Mouse (Mus musculus) forebrain, embryonic 15.5 days (tissue): ENCODE measurements around the gene Atl3. TPM values are rescaled to one million over a fixed set of nuclear protein-coding genes. Genes with fewer than 3 reads are reported as not detected.
A peak's percentile ranks its signal among the peaks of the same experiment; 100 is the strongest.

Experiments
- ATAC-seq: fragments of 200-750 bp; cut with Nextera tagmentation; replicated peaks from 2 replicates; pipeline ENCODE4 v1.8.0; 2017; ENCODE audit warnings: mild to moderate bottlenecking, moderate TSS enrichment, moderate library complexity
- H3K27ac ChIP-seq: fragments of 300-500 bp; sonication (generic); replicated peaks from 2 replicates; pipeline ENCODE4 v1.5.1; 2015; ENCODE audit warnings: mild to moderate bottlenecking, inconsistent platforms
- H3K27me3 ChIP-seq: fragments of 300-500 bp; sonication (generic); 2 replicates; pipeline ENCODE4 v1.6.1; 2015; ENCODE audit warnings: inconsistent platforms
- H3K36me3 ChIP-seq: fragments of 300-500 bp; sonication (generic); 2 replicates; pipeline ENCODE4 v1.6.1; 2015; ENCODE audit warnings: mild to moderate bottlenecking, inconsistent platforms
- H3K4me1 ChIP-seq: fragments of 300-500 bp; sonication (generic); 2 replicates; pipeline ENCODE4 v1.6.1; 2015; ENCODE audit warnings: inconsistent platforms
- H3K4me2 ChIP-seq: fragments of 300-500 bp; sonication (generic); replicated peaks from 2 replicates; pipeline ENCODE4 v1.6.1; 2015; ENCODE audit warnings: mild to moderate bottlenecking, inconsistent platforms
- H3K4me3 ChIP-seq: fragments of 300-500 bp; sonication (generic); 2 replicates; pipeline ENCODE4 v1.5.1; 2015; ENCODE audit warnings: mild to moderate bottlenecking, inconsistent platforms
- H3K9ac ChIP-seq: fragments of 300-500 bp; sonication (generic); replicated peaks from 2 replicates; pipeline ENCODE4 v1.6.1; 2015; ENCODE audit warnings: mild to moderate bottlenecking, inconsistent platforms
- H3K9me3 ChIP-seq: fragments of 300-500 bp; sonication (generic); 2 replicates; pipeline ENCODE4 v1.6.1; 2016; ENCODE audit warnings: inconsistent platforms
- WGBS: fragments of 180-500 bp; shearing (Covaris S2); methylation state at CpG from one replicate; pipeline ENCODE4 v1.1.7; 2015; ENCODE audit warnings: mixed read lengths; 5-methylcytosine and 5-hydroxymethylcytosine counted together
- polyA plus RNA-seq: library from polyadenylated mRNA; unstranded; fragments of >200 nt; fragmentation: Nextera tagmentation; extraction: Ambion mirVana; gene quantifications from 2 replicates; pipeline ENCODE4 v1.2.1, GENCODE M21; 2015

Atl3 gene
- polyA plus RNA-seq: 6.4 and 8.1 TPM in 2 replicates

DNA sequence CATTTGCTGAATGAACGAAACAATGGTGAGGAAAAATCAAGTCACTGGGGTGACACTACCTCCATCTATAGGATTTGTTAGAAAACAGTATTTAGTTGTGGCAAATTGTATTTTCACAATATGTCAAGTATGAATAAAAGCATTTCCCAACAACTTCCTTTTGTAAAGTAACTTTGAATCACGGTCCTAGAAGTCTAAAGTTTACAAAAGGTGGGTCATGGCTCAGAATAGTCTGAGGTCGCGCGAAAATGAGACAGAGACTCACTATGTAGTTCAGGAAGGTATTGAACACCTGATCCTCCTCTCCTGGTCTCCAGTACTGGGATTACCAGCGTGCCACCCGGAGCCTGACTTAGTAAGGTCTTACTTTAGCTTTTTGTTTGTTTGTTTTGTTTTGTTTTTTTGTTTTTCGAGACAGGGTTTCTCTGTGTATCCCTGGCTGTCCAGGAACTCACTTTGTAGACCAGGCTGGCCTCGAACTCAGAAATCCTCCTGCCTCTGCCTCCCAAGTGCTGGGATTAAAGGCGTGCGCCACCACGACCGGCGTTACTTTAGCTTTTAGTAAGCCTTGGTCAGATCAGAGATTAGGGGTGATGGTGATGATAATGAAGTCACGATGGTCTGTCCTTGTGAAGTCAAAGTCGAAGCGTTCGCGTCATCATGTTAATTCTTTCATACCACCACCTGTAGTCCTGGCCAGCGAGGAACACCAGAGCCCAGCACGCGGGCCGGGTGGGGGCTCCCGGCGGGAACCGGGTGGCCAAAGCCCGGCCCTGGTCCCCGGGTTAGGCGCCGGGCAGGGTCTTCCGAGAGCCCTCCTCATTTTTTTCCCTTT, at the start of gene Atl3:
TSS of gene Atl3 (plus strand) at position 689 of the 835 bp plus-strand sequence.
- H3K27ac ChIP-seq: peak within 1 kb of the TSS; percentile 99
- H3K4me3 ChIP-seq: peak within 1 kb of the TSS; percentile 97
- peaks cover 9% of the 10 kb centered on the region for H3K4me1 ChIP-seq
- no peak for ATAC-seq
- H3K9me3 ChIP-seq: no peaks in the 10 kb centered on the region
- no peaks in the 10 kb centered on the region for H3K27me3 ChIP-seq
- peak within 1 kb of the TSS; percentile 95 for H3K9ac ChIP-seq
- WGBS: 31% methylated on average over 31 of the region's 31 CpGs
- peak within 1 kb of the TSS; percentile 72 for H3K4me2 ChIP-seq
- H3K36me3 ChIP-seq: no peaks in the 10 kb centered on the region

DNA sequence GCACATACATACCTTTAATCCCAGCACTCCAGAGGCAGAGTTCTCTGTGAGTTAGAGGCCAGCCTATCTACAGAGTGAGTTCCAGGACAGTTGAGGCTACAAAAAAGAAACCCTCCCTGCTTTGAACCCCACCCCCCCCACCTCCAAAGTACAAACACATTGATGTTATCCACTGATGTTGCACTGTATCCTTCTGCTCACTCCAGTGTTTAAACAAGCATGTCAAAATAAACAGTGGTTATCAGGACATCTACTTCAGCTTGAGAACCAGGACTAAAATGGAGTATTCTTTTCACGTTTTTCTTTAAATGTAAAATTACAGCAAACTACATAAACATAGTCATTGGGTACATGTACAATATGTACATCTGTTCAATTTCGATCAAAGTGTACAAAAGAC, 48.7 kb upstream of the Atl3 start:
- no peak overlapping the region for H3K4me2 ChIP-seq
- no peak overlapping the region for H3K4me3 ChIP-seq
- 95% methylated on average over 2 of the region's 2 CpGs for WGBS
- H3K27ac ChIP-seq: no peak overlapping the region
- no peaks in the 10 kb centered on the region for H3K9me3 ChIP-seq
- peaks cover 7% of the 10 kb centered on the region for H3K4me1 ChIP-seq
- no peak for ATAC-seq
- no peak overlapping the region for H3K9ac ChIP-seq
- H3K27me3 ChIP-seq: no peaks in the 10 kb centered on the region
- peaks cover 6% of the 10 kb centered on the region; the same call in 1 of the 2 replicates for H3K36me3 ChIP-seq

DNA sequence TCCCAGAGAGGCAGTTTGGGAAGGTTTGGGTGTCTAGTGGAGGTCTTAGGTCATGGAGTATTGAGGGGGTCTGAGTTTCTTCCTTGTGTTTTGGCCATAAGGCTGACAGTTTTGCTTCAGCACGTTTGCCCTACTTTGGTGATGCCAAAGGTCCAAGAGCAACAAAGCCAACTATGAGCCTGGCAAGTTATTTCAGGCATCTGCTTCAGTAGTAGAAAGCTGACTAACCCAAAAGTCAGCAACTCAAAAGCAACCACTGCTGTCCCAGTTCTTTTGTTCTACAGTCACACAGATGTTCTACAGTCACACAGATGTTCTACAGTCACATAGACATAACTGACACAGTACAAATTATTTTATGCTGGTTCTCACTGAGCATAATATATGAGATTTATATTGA, 48.2 kb upstream of the Atl3 start:
- ATAC-seq: no peak
- Histone ChIP-seq H3K4me3 (no peak overlapping the region), H3K4me1 (peaks cover 5% of the 10 kb centered on the region), H3K27me3 (no peaks in the 10 kb centered on the region), H3K4me2 (no peak overlapping the region), H3K27ac (no peak overlapping the region), H3K9ac (no peak overlapping the region), H3K36me3 (peaks cover 6% of the 10 kb centered on the region; the same call in 1 of the 2 replicates), H3K9me3 (no peaks in the 10 kb centered on the region)
- whole genome bisulfite sequencing: 76% methylated on average over 1 of the region's 1 CpGs

DNA sequence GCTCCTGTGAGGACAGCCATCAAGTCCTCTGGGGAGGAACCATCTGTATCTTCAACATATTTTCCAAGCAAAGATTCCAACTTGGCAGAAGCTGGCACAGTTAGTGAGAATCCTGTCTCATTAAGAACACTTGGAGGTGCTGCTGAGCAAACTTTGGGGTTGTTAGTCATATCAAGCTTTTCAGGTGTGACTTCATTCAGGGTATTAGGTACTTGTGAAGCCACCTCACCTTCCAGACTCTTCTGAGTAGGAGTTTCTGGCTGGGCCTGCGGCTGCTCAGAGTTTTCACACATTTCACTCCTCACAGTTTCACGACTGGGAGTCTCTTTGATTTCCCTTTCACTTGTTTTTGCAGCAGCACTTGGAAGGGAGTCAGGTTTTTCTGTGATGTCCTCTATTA, 37.0 kb upstream of the Atl3 start:
- no peaks in the 10 kb centered on the region for H3K27me3 ChIP-seq
- no peak for ATAC-seq
- no peaks in the 10 kb centered on the region for H3K9me3 ChIP-seq
- H3K9ac ChIP-seq: no peak overlapping the region
- peaks cover 7% of the 10 kb centered on the region; the same call in 1 of the 2 replicates for H3K36me3 ChIP-seq
- H3K4me2 ChIP-seq: no peak overlapping the region
- 58% methylated on average over 2 of the region's 2 CpGs for WGBS
- peaks cover 26% of the 10 kb centered on the region; the same call in 1 of the 2 replicates for H3K4me1 ChIP-seq
- no peak overlapping the region for H3K27ac ChIP-seq
- no peak overlapping the region for H3K4me3 ChIP-seq

DNA sequence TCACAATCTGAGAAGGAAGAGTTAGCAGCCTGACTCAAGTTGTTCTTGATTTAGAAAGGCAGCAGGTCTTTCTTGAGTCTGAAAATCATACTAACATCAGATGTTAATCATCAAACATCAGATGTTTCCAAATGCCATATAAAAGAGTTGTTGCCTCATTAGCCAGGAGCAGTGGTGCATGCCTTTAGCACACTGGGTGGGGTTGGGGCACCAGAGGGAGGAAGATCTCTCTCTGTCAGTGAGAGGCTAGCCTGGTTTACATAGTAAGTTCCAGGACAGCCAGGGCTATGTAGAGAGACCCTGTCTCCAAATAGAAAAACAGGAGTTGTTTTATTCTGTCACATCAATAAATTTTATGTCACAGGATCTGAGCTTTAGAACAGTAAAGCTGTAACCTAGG, 34.9 kb upstream of the Atl3 start:
- Histone ChIP-seq H3K4me3 (no peak overlapping the region), H3K27ac (no peak overlapping the region), H3K36me3 (peaks cover 11% of the 10 kb centered on the region; the same call in 1 of the 2 replicates), H3K4me1 (peaks cover 26% of the 10 kb centered on the region; the same call in 1 of the 2 replicates), H3K4me2 (no peak overlapping the region), H3K9me3 (no peaks in the 10 kb centered on the region), H3K9ac (no peak overlapping the region), H3K27me3 (no peaks in the 10 kb centered on the region)
- ATAC-seq: no peak

DNA sequence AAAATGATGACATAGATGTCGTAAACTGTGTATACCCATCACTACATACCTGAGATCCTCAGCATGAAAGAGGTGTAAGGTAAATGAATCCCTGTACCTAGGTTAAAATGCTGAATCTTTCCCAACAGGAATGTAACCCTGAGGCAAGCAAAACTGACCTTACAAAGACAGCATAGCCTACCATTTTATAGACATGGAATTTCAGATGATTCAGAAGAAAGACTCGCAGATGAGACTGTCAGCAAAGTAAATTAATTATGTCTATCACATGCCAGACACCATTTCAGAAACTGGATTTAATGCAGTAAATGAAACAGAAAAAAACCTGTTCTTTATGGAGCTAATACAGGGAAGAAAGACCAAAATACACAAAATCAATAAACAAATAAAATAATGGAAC, 34.5 kb upstream of the Atl3 start:
- no peaks in the 10 kb centered on the region for H3K27me3 ChIP-seq
- H3K4me3 ChIP-seq: no peak overlapping the region
- no peak overlapping the region for H3K27ac ChIP-seq
- WGBS: 81% methylated on average over 2 of the region's 2 CpGs
- H3K36me3 ChIP-seq: peaks cover 11% of the 10 kb centered on the region; the same call in 1 of the 2 replicates
- H3K4me1 ChIP-seq: peaks cover 26% of the 10 kb centered on the region; the same call in 1 of the 2 replicates
- no peak for ATAC-seq
- no peak overlapping the region for H3K4me2 ChIP-seq
- no peak overlapping the region for H3K9ac ChIP-seq
- H3K9me3 ChIP-seq: no peaks in the 10 kb centered on the region

DNA sequence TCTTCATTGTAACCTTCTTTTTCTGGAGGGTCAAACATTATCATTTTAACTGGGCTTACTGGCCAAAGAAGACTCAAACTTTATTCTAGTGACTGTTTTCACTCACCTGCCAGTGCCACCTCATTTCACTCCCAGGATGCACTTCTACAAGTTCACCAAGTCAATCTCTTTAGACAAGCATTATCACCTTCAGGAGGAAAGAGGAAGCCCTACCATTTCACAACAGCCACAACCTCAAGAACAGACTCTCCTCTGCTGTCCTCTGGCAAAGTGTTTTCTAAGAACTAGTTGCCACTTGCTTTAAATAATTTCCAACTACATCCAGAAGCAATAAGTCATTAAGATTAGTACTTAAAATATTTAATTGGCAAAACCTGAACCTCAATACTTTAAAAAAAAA, 25.9 kb upstream of the Atl3 start:
- Histone ChIP-seq H3K36me3 (peaks cover 25% of the 10 kb centered on the region; the same call in 1 of the 2 replicates), H3K9ac (no peak overlapping the region), H3K9me3 (no peaks in the 10 kb centered on the region), H3K27ac (no peak overlapping the region), H3K27me3 (no peaks in the 10 kb centered on the region), H3K4me1 (peaks cover 10% of the 10 kb centered on the region), H3K4me3 (no peak overlapping the region), H3K4me2 (no peak overlapping the region)
- ATAC-seq: no peak

DNA sequence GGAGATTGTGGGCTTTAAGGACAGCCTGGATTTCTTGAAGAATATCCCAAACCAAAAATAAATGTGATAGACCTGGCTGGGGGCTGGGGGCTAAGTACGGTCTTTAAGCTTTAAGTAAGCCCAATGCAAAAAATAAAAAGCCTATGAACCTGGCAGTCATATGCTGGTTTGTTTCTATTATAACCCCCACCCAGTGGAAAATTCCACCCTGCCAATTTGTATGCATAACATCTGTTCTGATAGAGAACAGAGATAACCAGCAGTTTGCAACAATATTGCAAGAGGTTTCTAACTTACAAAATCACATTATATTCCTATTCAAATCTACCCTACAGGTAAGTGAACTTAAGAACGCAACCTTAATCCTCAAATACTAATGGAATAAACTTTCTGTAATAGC, 23.2 kb upstream of the Atl3 start:
- no peaks in the 10 kb centered on the region for H3K27me3 ChIP-seq
- no peak overlapping the region for H3K9ac ChIP-seq
- WGBS: 90% methylated on average over 2 of the region's 2 CpGs
- peaks cover 25% of the 10 kb centered on the region; the same call in 1 of the 2 replicates for H3K36me3 ChIP-seq
- H3K4me3 ChIP-seq: no peak overlapping the region
- no peaks in the 10 kb centered on the region for H3K9me3 ChIP-seq
- peaks cover 16% of the 10 kb centered on the region for H3K4me1 ChIP-seq
- no peak overlapping the region for H3K27ac ChIP-seq
- no peak overlapping the region for H3K4me2 ChIP-seq
- no peak for ATAC-seq

DNA sequence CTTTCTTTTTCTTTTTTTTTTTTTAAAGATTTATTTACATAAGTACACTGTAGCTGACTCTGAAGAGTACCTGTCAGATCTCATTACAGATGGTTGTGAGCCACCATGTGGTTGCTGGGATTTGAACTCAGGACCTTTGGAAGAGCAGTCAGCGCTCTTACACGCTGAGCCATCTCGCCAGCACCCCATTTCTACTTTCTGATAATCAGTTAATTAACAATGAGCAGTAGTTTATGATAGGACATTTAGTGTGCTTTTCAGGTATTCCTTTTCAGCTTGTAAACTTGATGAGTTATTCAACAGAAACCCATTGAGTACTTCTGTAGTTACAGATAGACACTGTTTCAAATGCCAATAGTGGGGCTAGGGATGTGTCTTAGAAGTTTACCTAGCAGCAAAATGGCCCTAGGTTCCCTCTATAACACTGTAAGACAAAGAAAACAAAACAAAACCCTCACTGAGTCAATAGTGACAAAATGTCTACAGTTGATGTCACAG, 14.0 kb upstream of the Atl3 start:
- H3K4me1 ChIP-seq: peaks cover 57% of the 10 kb centered on the region
- H3K9ac ChIP-seq: no peak overlapping the region
- 0 out of 2 replicates have a peak overlapping the region, but pooled peaks have one; percentile 79 for H3K4me3 ChIP-seq
- H3K9me3 ChIP-seq: no peaks in the 10 kb centered on the region
- ATAC-seq: no peak
- WGBS: 96% methylated on average over 3 of the region's 3 CpGs
- H3K4me2 ChIP-seq: peak overlapping the region; percentile 66; the same call in 1 of the 2 replicates
- H3K27me3 ChIP-seq: no peaks in the 10 kb centered on the region
- no peak overlapping the region for H3K27ac ChIP-seq
- H3K36me3 ChIP-seq: no peaks in the 10 kb centered on the region

DNA sequence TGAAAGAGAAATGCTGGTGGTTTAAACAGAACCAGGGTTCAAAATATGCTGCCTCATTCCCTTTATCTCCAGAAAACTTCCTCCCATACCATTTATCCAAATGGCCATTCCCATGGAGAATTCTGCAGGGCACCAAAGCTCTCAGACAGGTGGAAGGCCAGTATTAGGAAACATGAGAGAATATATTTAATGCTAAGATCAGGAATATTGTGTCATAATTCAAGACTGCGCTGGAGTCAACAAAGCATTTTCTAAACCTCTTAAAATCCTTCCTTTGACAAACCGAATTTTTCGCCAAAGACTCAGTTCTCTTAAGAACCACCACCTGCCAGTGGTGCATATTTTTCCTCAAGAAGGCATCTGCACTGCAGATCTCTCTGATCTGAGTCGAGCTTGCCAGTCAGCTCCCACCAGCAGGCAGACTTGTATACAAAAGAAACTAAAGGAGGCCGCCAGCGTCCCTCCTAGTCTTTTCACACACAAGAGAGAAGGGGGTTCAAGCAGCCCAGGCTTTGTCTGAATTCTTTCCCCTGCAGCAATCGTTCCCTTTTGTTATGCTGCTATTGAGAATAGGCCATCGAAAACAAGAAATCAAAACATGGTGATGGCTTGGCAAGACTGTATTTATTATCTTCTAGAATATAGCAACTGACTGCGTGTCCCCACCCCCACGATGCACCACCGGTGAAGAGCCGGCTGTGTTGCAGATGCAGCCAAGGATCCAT, 12.1 kb upstream of the Atl3 start:
- peaks cover 45% of the 10 kb centered on the region for H3K4me1 ChIP-seq
- H3K4me2 ChIP-seq: peak overlapping the region; percentile 66
- WGBS: 1% methylated on average over 12 of the region's 12 CpGs
- H3K9ac ChIP-seq: peak overlapping the region; percentile 93
- no peaks in the 10 kb centered on the region for H3K9me3 ChIP-seq
- peak; percentile 20; the same call in 1 of the 2 replicates for ATAC-seq
- peak overlapping the region; percentile 79 for H3K4me3 ChIP-seq
- no peaks in the 10 kb centered on the region for H3K27me3 ChIP-seq
- H3K27ac ChIP-seq: peak overlapping the region; percentile 99
- no peaks in the 10 kb centered on the region for H3K36me3 ChIP-seq

DNA sequence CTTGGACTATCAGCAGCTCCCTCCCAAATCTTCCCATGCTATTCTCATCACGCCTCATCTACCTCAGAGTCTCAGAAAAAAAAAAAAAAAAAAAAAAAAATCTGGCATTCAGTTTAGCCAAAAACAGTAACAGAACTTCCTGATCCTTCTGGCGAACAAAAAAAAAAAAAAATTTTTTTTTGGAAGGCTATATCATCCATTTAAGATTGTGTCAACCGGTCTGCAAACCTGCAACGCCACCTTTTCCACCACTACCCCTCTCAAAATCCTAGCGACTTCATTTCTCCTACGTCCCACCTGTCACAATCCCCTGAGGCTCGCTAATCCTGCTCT, 11.6 kb upstream of the Atl3 start:
- H3K4me3 ChIP-seq: peak overlapping the region; percentile 79

More for the DNA sequence above, 11.6 kb upstream of the Atl3 start:
- Histone ChIP-seq H3K27me3 (no peaks in the 10 kb centered on the region), H3K4me2 (peak overlapping the region; percentile 66), H3K9me3 (no peaks in the 10 kb centered on the region), H3K9ac (peak overlapping the region; percentile 93), H3K27ac (peak overlapping the region; percentile 99), H3K36me3 (no peaks in the 10 kb centered on the region), H3K4me1 (peaks cover 39% of the 10 kb centered on the region)
- no peak for ATAC-seq
- 1% methylated on average over 7 of the region's 7 CpGs for WGBS
